Comparison of ENCODE assay signal across 9 mouse cellular contexts in the genomic region with DNA sequence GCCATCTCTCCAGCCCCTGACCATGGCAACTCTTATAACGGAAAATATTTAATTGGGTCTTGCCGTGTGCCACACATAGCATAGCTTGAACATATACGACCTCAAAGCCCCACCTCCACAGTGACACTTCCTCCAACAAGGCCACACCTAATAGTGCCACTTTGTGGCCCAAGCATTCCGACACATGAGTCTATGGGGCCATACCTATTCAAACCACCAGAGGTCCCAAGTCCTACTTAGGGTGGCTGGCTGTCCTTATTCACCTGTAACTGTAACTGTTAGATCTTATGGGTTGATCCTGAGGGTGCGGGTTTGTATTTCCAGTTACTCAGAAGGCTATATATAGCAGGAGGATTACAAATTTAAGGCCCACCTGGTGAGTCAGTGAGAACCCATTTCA. TPM values are rescaled to one million over a fixed set of nuclear protein-coding genes. Genes with fewer than 3 reads are reported as not detected.
A peak's percentile ranks its signal among the peaks of the same experiment; 100 is the strongest.
DNase-seq lines count a peak whose midpoint lies in the region; TF ChIP-seq lines count a peak whose summit lies in the region.
"Had no signal": no experiment of that assay in that cellular context is flagged by ENCODE, and none has a peak within 500 bp of the region (broad histone marks: within the 10 kb centered on the region; RNA-seq: fewer than 3 reads in every experiment).

No protein-coding gene starts in this region.

- no peaks in the 10 kb centered on the region; the same call in 1 of the 2 replicates for H3K36me3 ChIP-seq in ES-Bruce4 (ENCODE audit: control insufficient read depth, insufficient read depth, low read length, poor library complexity, severe bottlenecking)

- TF ChIP-seq POLR2A in ES-Bruce4 (IDR thresholded peaks at IDR 0.05; ENCODE audit: insufficient read depth, low read length): no peak
- no peak for TF ChIP-seq POLR2A in cortical plate, adult 2 months (IDR thresholded peaks at IDR 0.05; ENCODE audit: extremely low read depth, insufficient read depth, low read length)

- peak; percentile 76 for TF ChIP-seq CTCF in layer of hippocampus, adult 2 months (conservative IDR thresholded peaks at IDR 0.05)
- peak; percentile 35 for TF ChIP-seq CTCF in ES-Bruce4 (IDR thresholded peaks at IDR 0.05; ENCODE audit: low read depth, low read length)
- peak; percentile 38; the same call in 1 of the 2 replicates for TF ChIP-seq CTCF in cortical plate, adult 2 months (IDR thresholded peaks at IDR 0.05; ENCODE audit: extremely low read depth, insufficient read depth, low read length)

- no peaks in the 10 kb centered on the region for H3K9me3 ChIP-seq in ES-Bruce4 (replicated peaks; ENCODE audit: control insufficient read depth, insufficient read depth, low read length, poor library complexity, severe bottlenecking)

- no peaks in the 10 kb centered on the region for H3K27me3 ChIP-seq in ES-Bruce4 (ENCODE audit: control insufficient read depth, insufficient read depth, low read length, poor library complexity, severe bottlenecking)

- H3K9ac ChIP-seq in ES-Bruce4 (ENCODE audit: low read depth, poor library complexity, severe bottlenecking): no peak overlapping the region

- no peak for TF ChIP-seq EP300 in ES-Bruce4 (IDR thresholded peaks at IDR 0.05; ENCODE audit: insufficient read depth, low read depth, low read length)

- no peak for DNase-seq in layer of hippocampus, adult 2 months (ENCODE audit: low spot score in 2 of 2)
- DNase-seq in layer of hippocampus, adult 9-10 months (ENCODE audit: low spot score): no peak
- peak; percentile 22 to 58 for DNase-seq in lung, postnatal 4 days
- no peak for DNase-seq in gastrocnemius, adult 18-20 months (ENCODE audit: low spot score)
- no peak for DNase-seq in yolk sac, embryonic 10.5 days (ENCODE audit: low spot score)
- no peak for DNase-seq in urinary bladder, postnatal 10 days (ENCODE audit: low spot score)

- no peak overlapping the region for H3K27ac ChIP-seq in layer of hippocampus, adult 2 months
- no peak overlapping the region for H3K27ac ChIP-seq in ES-Bruce4 (ENCODE audit: insufficient read depth, low read length)
- no peak overlapping the region for H3K27ac ChIP-seq in cortical plate, adult 2 months (ENCODE audit: insufficient read depth, low read length)

- H3K4me3 ChIP-seq in layer of hippocampus, adult 2 months: no peak overlapping the region
- H3K4me3 ChIP-seq in ES-Bruce4 (ENCODE audit: low read depth, low read length): no peak overlapping the region
- no peak overlapping the region for H3K4me3 ChIP-seq in cortical plate, adult 2 months (ENCODE audit: insufficient read depth, low read length)

- no peaks in the 10 kb centered on the region for H3K4me1 ChIP-seq in ES-Bruce4 (ENCODE audit: control insufficient read depth, insufficient read depth, low read length)
- no peaks in the 10 kb centered on the region for H3K4me1 ChIP-seq in cortical plate, adult 2 months (ENCODE audit: control insufficient read depth, insufficient read depth, low read length)

RNA-seq across cellular contexts. Expression of a gene that starts 2.7 kb away (rescaled TPM):
- 1 to 10 TPM in 1 of 2 experiments, under 1 TPM in 1; 0.88 to 3.6 TPM for total RNA-seq in layer of hippocampus, adult 2 months (2021)
- not detected in 2 replicates for polyA plus RNA-seq in ES-Bruce4 (2011; ENCODE audit: insufficient read depth, insufficient read length, low read depth, missing spikeins)
- 5.9 TPM in 1 of 2 replicates, not detected in the other for polyA plus RNA-seq in cortical plate, adult 2 months (2012; rRNA removed)
- total RNA-seq in gastrocnemius, adult 18-20 months (2021): not detected
- total RNA-seq: left cerebral cortex, postnatal 25 days had no signal

RNA-seq across cellular contexts. Expression of a gene that starts 2.7 kb away (rescaled TPM):
- 10 to 100 TPM; 43.3 to 55.7 TPM for total RNA-seq in layer of hippocampus, adult 2 months (2021)
- 125 and 145 TPM in 2 replicates for polyA plus RNA-seq in ES-Bruce4 (2011; ENCODE audit: insufficient read depth, insufficient read length, low read depth, missing spikeins)
- 274 and 285 TPM in 2 replicates for polyA plus RNA-seq in cortical plate, adult 2 months (2012; rRNA removed)
- 1 to 10 TPM; 3.6 to 4.8 TPM for total RNA-seq in gastrocnemius, adult 18-20 months (2021)

RNA-seq across cellular contexts. Expression of a gene that starts 6.7 kb away (rescaled TPM):
- 10 to 100 TPM; 87.0 to 87.3 TPM for total RNA-seq in layer of hippocampus, adult 2 months (2021)
- 93.4 and 100 TPM in 2 replicates for polyA plus RNA-seq in ES-Bruce4 (2011; ENCODE audit: insufficient read depth, insufficient read length, low read depth, missing spikeins)
- polyA plus RNA-seq in cortical plate, adult 2 months (2012; rRNA removed): 67.1 and 72.7 TPM in 2 replicates
- 10 to 100 TPM; 84.7 to 91.0 TPM for total RNA-seq in gastrocnemius, adult 18-20 months (2021)

RNA-seq across cellular contexts. Expression of a gene that starts 6.9 kb away (rescaled TPM):
- 10 to 100 TPM; 39.6 to 41.4 TPM for total RNA-seq in layer of hippocampus, adult 2 months (2021)
- 57.8 and 65.8 TPM in 2 replicates for polyA plus RNA-seq in ES-Bruce4 (2011; ENCODE audit: insufficient read depth, insufficient read length, low read depth, missing spikeins)
- polyA plus RNA-seq in cortical plate, adult 2 months (2012; rRNA removed): 52.9 and 53.1 TPM in 2 replicates
- total RNA-seq in gastrocnemius, adult 18-20 months (2021): 10 to 100 TPM; 10.7 to 11.2 TPM

RNA-seq across cellular contexts. Expression of a gene that starts 27.6 kb away (rescaled TPM):
- total RNA-seq in layer of hippocampus, adult 2 months (2021): 1 to 10 TPM in 1 of 2 experiments, under 1 TPM in 1; 0.67 to 1.1 TPM
- polyA plus RNA-seq in ES-Bruce4 (2011; ENCODE audit: insufficient read depth, insufficient read length, low read depth, missing spikeins): 0.94 and 1.8 TPM in 2 replicates
- polyA plus RNA-seq in cortical plate, adult 2 months (2012; rRNA removed): 1.7 and 2.2 TPM in 2 replicates
- 1 to 10 TPM; 2.0 to 8.4 TPM for total RNA-seq in gastrocnemius, adult 18-20 months (2021)

Comparison
In these comparisons a context has a peak if more than half of its experiments do, and no peak if none do; other contexts are left out.
1. DNase-seq: peak in lung, postnatal 4 days (2 of 2); none in layer of hippocampus, adult 2 months (0 of 2), layer of hippocampus, adult 9-10 months (single experiment), gastrocnemius, adult 18-20 months (single experiment), yolk sac, embryonic 10.5 days (single experiment) and urinary bladder, postnatal 10 days (single experiment).
2. RNA of a gene that starts 2.7 kb away (total RNA-seq): 43.3 to 55.7 TPM in layer of hippocampus, adult 2 months; 3.6 to 4.8 TPM in gastrocnemius, adult 18-20 months; every median in the first group is over 4 times any median in the second.
3. Peak in every context shown above with its lines, with median percentiles within 50 percentile points of each other: CTCF ChIP-seq.